Mouse (Mus musculus): ENCODE measurements around the gene Gm49393. TPM values are rescaled to one million over a fixed set of nuclear protein-coding genes. Genes with fewer than 3 reads are reported as not detected.

Gm49393 gene
- not detected for polyA plus RNA-seq (2014; fragmentation: Illumina TruSeq; extraction: RNeasy Lipid Tissue Mini Kit (QIAGEN cat#74804); ENCODE audit: insufficient read depth, low read depth, low replicate concordance)

GRCm38 (mm10) chr13:60935490-60935889 lies at the start of gene Gm49393:
Gm49393 (minus strand) TSS chr13:60935590.

GRCm38 (mm10) chr13:60941884-60942283 lies 6.5 kb upstream of the Gm49393 start, which contains the start of gene Tpbpa:
Tpbpa (minus strand) TSS chr13:60941984.

GRCm38 (mm10) chr13:60936500-60936901 lies 1.1 kb upstream of the Gm49393 start, which contains the start of the genes Gm49391 and Ctla2a:
Gm49391 (minus strand) TSS chr13:60936571.
Ctla2a (minus strand) TSS chr13:60936625.

GRCm38 (mm10) chr13:60904780-60905179 lies 30.6 kb downstream of the Gm49393 start, which contains the start of gene Tpbpb:
Tpbpb (minus strand) TSS chr13:60904880.

GRCm38 (mm10) chr13:60897328-60897727 lies 38.1 kb downstream of the Gm49393 start, which contains the start of gene Ctla2b:
Ctla2b (minus strand) TSS chr13:60897447.

GRCm38 (mm10) chr13:60896794-60897193 lies 38.6 kb downstream of the Gm49393 start, which contains the start of gene Gm49392:
Gm49392 (minus strand) TSS chr13:60896894.

GRCm38 (mm10) chr13:60864281-60864680 lies 71.1 kb downstream of the Gm49393 start, which contains the start of gene 4930486L24Rik:
4930486L24Rik (minus strand) TSS chr13:60864475.

Other genes with a start within 250 kb of the Gm49393 start
- not detected for gene BC051665, start 149.2 kb downstream of the Gm49393 start, polyA plus RNA-seq (2014; fragmentation: Illumina TruSeq; extraction: RNeasy Lipid Tissue Mini Kit (QIAGEN cat#74804); ENCODE audit: insufficient read depth, low read depth, low replicate concordance)
- gene Ctsll3, start 132.7 kb downstream of the Gm49393 start, polyA plus RNA-seq (2014; fragmentation: Illumina TruSeq; extraction: RNeasy Lipid Tissue Mini Kit (QIAGEN cat#74804); ENCODE audit: insufficient read depth, low read depth, low replicate concordance), result not detected
- gene 4930486L24Rik, start 71.1 kb downstream of the Gm49393 start, polyA plus RNA-seq (2014; fragmentation: Illumina TruSeq; extraction: RNeasy Lipid Tissue Mini Kit (QIAGEN cat#74804); ENCODE audit: insufficient read depth, low read depth, low replicate concordance), result 0.82 TPM
- gene Gm49392, start 38.7 kb downstream of the Gm49393 start, polyA plus RNA-seq (2014; fragmentation: Illumina TruSeq; extraction: RNeasy Lipid Tissue Mini Kit (QIAGEN cat#74804); ENCODE audit: insufficient read depth, low read depth, low replicate concordance), result 3.8 TPM
- gene Ctla2b, start 38.1 kb downstream of the Gm49393 start, polyA plus RNA-seq (2014; fragmentation: Illumina TruSeq; extraction: RNeasy Lipid Tissue Mini Kit (QIAGEN cat#74804); ENCODE audit: insufficient read depth, low read depth, low replicate concordance), result 30.0 TPM
- not detected for gene Tpbpb, start 30.7 kb downstream of the Gm49393 start, polyA plus RNA-seq (2014; fragmentation: Illumina TruSeq; extraction: RNeasy Lipid Tissue Mini Kit (QIAGEN cat#74804); ENCODE audit: insufficient read depth, low read depth, low replicate concordance)
- gene Gm49391, start 981 bp upstream of the Gm49393 start, polyA plus RNA-seq (2014; fragmentation: Illumina TruSeq; extraction: RNeasy Lipid Tissue Mini Kit (QIAGEN cat#74804); ENCODE audit: insufficient read depth, low read depth, low replicate concordance), result 27.7 TPM
- 546 TPM for gene Ctla2a, start 1.0 kb upstream of the Gm49393 start, polyA plus RNA-seq (2014; fragmentation: Illumina TruSeq; extraction: RNeasy Lipid Tissue Mini Kit (QIAGEN cat#74804); ENCODE audit: insufficient read depth, low read depth, low replicate concordance)
- not detected for gene Tpbpa, start 6.4 kb upstream of the Gm49393 start, polyA plus RNA-seq (2014; fragmentation: Illumina TruSeq; extraction: RNeasy Lipid Tissue Mini Kit (QIAGEN cat#74804); ENCODE audit: insufficient read depth, low read depth, low replicate concordance)
- gene Ctsj, start 70.4 kb upstream of the Gm49393 start, polyA plus RNA-seq (2014; fragmentation: Illumina TruSeq; extraction: RNeasy Lipid Tissue Mini Kit (QIAGEN cat#74804); ENCODE audit: insufficient read depth, low read depth, low replicate concordance), result not detected
- not detected for gene Ctsq, start 105.0 kb upstream of the Gm49393 start, polyA plus RNA-seq (2014; fragmentation: Illumina TruSeq; extraction: RNeasy Lipid Tissue Mini Kit (QIAGEN cat#74804); ENCODE audit: insufficient read depth, low read depth, low replicate concordance)
- not detected for gene Ctsr, start 228.7 kb upstream of the Gm49393 start, polyA plus RNA-seq (2014; fragmentation: Illumina TruSeq; extraction: RNeasy Lipid Tissue Mini Kit (QIAGEN cat#74804); ENCODE audit: insufficient read depth, low read depth, low replicate concordance)